Mouse (Mus musculus): ENCODE data around the gene Zfp628. TPM values are rescaled to one million over a fixed set of nuclear protein-coding genes. Genes with fewer than 3 reads are reported as not detected.

Zfp628 gene
- total and polyA plus RNA-seq, 3 experiments, result 2.5 to 17.6 TPM; not detected in 1

DNA sequence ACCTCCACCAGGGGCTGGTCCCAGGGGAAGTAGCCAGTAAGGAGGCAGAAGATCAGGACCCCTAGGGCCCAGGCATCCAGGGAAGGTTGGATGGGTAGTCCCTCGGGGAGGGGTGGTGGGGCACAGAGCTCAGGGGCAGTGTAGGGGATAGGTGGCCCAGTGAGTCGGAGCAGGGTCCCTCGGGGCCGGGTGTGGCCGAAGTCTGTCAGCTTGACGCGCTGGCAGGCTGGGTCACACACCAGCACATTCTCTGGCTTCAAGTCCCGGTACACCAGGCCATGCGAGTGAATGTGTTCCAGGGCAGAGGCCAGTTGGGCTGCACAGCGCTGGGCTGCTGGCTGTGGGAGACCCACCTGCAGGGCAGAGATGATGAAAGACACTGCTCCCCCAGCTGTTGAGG, 42.3 kb downstream of the Zfp628 start:
- Histone ChIP-seq H3K36me3 (ENCODE audit: control insufficient read depth in 1 of 2, insufficient read depth in 2 of 2, low read length in 2 of 2) (no peaks in the 10 kb centered on the region), H3K9ac (ENCODE audit: control insufficient read depth, low read depth, low read length, poor library complexity, severe bottlenecking) (no peak overlapping the region), H3K4me1 (ENCODE audit: control insufficient read depth in 1 of 2, insufficient read depth in 2 of 2, low read length in 2 of 2) (no peaks in the 10 kb centered on the region), H3K27ac (ENCODE audit: control insufficient read depth, low read depth, low read length) (no peak overlapping the region), H3K27me3 (ENCODE audit: control insufficient read depth in 1 of 2, insufficient read depth in 2 of 2, low read length in 2 of 2) (peaks cover 0 to 1% of the 10 kb centered on the region in 2 experiments; a peak in 2 of 4 replicates), H3K4me3 (ENCODE audit: control insufficient read depth in 1 of 2, insufficient read depth in 1 of 2, low read depth in 2 of 2, low read length in 2 of 2) (no peak overlapping the region), H3K79me2 (ENCODE audit: control insufficient read depth, insufficient read depth, low read length, poor library complexity) (no peaks in the 10 kb centered on the region), H3K9me3 (replicated peaks; ENCODE audit: insufficient read depth, low read length) (no peaks in the 10 kb centered on the region)
- DNase-seq (ENCODE audit: low read depth, low spot score), result no peak
- TF ChIP-seq TBP (IDR thresholded peaks at IDR 0.05; ENCODE audit: low read depth, low read length) (no peak), ZC3H11A (IDR thresholded peaks at IDR 0.05; ENCODE audit: low read depth, low read length) (no peak)

DNA sequence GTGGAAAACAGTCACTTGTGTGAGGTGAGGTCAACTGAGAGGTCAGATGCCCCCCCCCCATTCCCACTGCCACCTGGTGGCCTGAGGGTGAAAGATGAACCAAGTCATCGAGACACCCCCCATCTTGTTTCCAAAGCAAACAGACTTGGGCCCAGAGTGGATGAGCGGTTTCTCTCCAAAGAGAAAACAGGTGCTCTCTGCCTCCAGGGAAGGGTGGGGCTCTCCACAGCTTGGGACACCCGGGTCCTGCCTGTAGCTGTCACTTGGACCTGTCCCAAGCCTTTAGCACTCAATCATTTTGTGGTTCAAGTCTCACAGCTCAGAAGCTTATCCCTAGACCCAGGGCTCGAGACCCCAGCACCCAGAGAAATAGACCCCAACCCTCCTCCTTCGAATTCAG, 48.5 kb downstream of the Zfp628 start:
- H3K27ac ChIP-seq (ENCODE audit: control insufficient read depth, low read depth, low read length), result no peak overlapping the region
- no peaks in the 10 kb centered on the region for H3K36me3 ChIP-seq (ENCODE audit: control insufficient read depth in 1 of 2, insufficient read depth in 2 of 2, low read length in 2 of 2)
- H3K79me2 ChIP-seq (ENCODE audit: control insufficient read depth, insufficient read depth, low read length, poor library complexity), result no peaks in the 10 kb centered on the region
- no peak for DNase-seq (ENCODE audit: low read depth, low spot score)
- H3K4me3 ChIP-seq (ENCODE audit: control insufficient read depth in 1 of 2, insufficient read depth in 1 of 2, low read depth in 2 of 2, low read length in 2 of 2), result no peak overlapping the region
- no peaks in the 10 kb centered on the region for H3K9me3 ChIP-seq (replicated peaks; ENCODE audit: insufficient read depth, low read length)
- H3K9ac ChIP-seq (ENCODE audit: control insufficient read depth, low read depth, low read length, poor library complexity, severe bottlenecking), result no peak overlapping the region
- no peaks in the 10 kb centered on the region for H3K4me1 ChIP-seq (ENCODE audit: control insufficient read depth in 1 of 2, insufficient read depth in 2 of 2, low read length in 2 of 2)
- TF ChIP-seq TAL1 (IDR thresholded peaks at IDR 0.05; ENCODE audit: low read length), result no peak
- TF ChIP-seq UBTF (IDR thresholded peaks at IDR 0.05; ENCODE audit: borderline replicate concordance, insufficient read depth, low read depth, low read length), result no peak
- no peak for TF ChIP-seq BHLHE40 (IDR thresholded peaks at IDR 0.05; ENCODE audit: borderline replicate concordance, low read depth, low read length)
- TF ChIP-seq MEF2A (IDR thresholded peaks at IDR 0.05; ENCODE audit: extremely low read depth, insufficient replicate concordance, low read depth, low read length, poor library complexity, severe bottlenecking), result no peak
- no peak for TF ChIP-seq TCF12 (IDR thresholded peaks at IDR 0.05; ENCODE audit: low read depth, low read length)
- H3K27me3 ChIP-seq (ENCODE audit: control insufficient read depth in 1 of 2, insufficient read depth in 2 of 2, low read length in 2 of 2), result no peaks in the 10 kb centered on the region

DNA sequence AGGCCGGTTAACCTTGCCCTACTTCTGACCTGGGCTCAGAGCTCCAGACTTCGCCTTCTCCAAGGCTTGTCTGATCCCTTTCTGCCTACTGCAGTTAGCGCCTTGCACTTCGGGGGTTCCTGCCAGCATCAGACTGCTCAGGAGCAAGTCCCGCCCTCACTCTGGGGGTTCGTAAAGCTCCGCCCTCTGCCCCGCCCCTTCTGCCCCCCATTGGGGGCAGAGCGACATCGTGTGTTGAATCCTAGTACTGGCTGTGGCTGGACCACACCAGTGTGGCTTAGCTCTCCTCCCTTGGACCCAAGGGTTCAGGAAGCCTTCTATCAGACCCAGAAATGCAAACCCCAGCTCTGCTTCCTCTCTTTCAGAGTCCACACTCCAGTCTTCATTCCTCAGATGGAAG, 49.3 kb downstream of the Zfp628 start, which contains the start of gene Sbk2:
Sbk2 (minus strand) TSS at position 135 of the 400 bp plus-strand sequence.
- Histone ChIP-seq H3K36me3 (ENCODE audit: control insufficient read depth in 1 of 2, insufficient read depth in 2 of 2, low read length in 2 of 2) (no peaks in the 10 kb centered on the region), H3K9me3 (replicated peaks; ENCODE audit: insufficient read depth, low read length) (no peaks in the 10 kb centered on the region), H3K27me3 (ENCODE audit: control insufficient read depth in 1 of 2, insufficient read depth in 2 of 2, low read length in 2 of 2) (no peaks in the 10 kb centered on the region), H3K79me2 (ENCODE audit: control insufficient read depth, insufficient read depth, low read length, poor library complexity) (no peaks in the 10 kb centered on the region), H3K4me1 (ENCODE audit: control insufficient read depth in 1 of 2, insufficient read depth in 2 of 2, low read length in 2 of 2) (no peaks in the 10 kb centered on the region), H3K9ac (ENCODE audit: control insufficient read depth, low read depth, low read length, poor library complexity, severe bottlenecking) (no peak within 1 kb of the TSS), H3K27ac (ENCODE audit: control insufficient read depth, low read depth, low read length) (no peak within 1 kb of the TSS), H3K4me3 (ENCODE audit: control insufficient read depth in 1 of 2, insufficient read depth in 1 of 2, low read depth in 2 of 2, low read length in 2 of 2) (no peak within 1 kb of the TSS)
- no peak for DNase-seq (ENCODE audit: low read depth, low spot score)
- TF ChIP-seq RCOR1 (IDR thresholded peaks at IDR 0.05; ENCODE audit: low read depth, low read length), result no peak
- TF ChIP-seq CTCF (IDR thresholded peaks at IDR 0.05 in 2 of 3, conservative IDR thresholded peaks at IDR 0.05 in 1 of 3; ENCODE audit: control insufficient read depth in 1 of 3, insufficient read depth in 1 of 3, low read depth in 2 of 3, low read length in 3 of 3, poor library complexity in 1 of 3, severe bottlenecking in 1 of 3), result 0 out of 6 replicates have a peak, but pooled peaks of 1 of the 3 experiments have one; percentile 1
- no peak for TF ChIP-seq ZNF384 (IDR thresholded peaks at IDR 0.05; ENCODE audit: low read depth, low read length)

All from MEL (cell line).